Mouse (Mus musculus) forebrain, embryonic 14.5 days (tissue): ENCODE data around the gene Gys1. TPM values are rescaled to one million over a fixed set of nuclear protein-coding genes. Genes with fewer than 3 reads are reported as not detected.

ENCODE experiments used
- ATAC-seq: fragments of 200-750 bp; cut with Nextera tagmentation; 2 replicates; pipeline ENCODE4 v1.8.0; 2017; ENCODE audit warnings: mild to moderate bottlenecking, moderate library complexity
- DNase-seq: peaks from one replicate; pipeline ENCODE4 v3.0.0-alpha.2; 2015; ENCODE audit warnings: low spot score
- H3K27ac ChIP-seq: fragments of 300-500 bp; sonication (generic); 2 replicates; pipeline ENCODE4 v1.5.1; 2014; ENCODE audit warnings: low read depth, mild to moderate bottlenecking, control low read depth, low read length, moderate library complexity
- H3K27me3 ChIP-seq: fragments of 300-500 bp; sonication (generic); replicated peaks from 2 replicates; pipeline ENCODE4 v1.6.1; 2014; ENCODE audit warnings: low read length, control low read depth, mixed read lengths; ENCODE audit not compliant: control insufficient read depth, insufficient read depth
- H3K36me3 ChIP-seq: fragments of 300-500 bp; sonication (generic); 2 replicates; pipeline ENCODE4 v1.6.1; 2014; ENCODE audit warnings: low read length, control low read depth; ENCODE audit not compliant: control insufficient read depth, insufficient read depth
- H3K4me1 ChIP-seq: fragments of 300-500 bp; sonication (generic); 2 replicates; pipeline ENCODE4 v1.6.1; 2014; ENCODE audit warnings: antibody characterized with exemption, low read length, control low read depth; ENCODE audit not compliant: control insufficient read depth, insufficient read depth
- H3K4me2 ChIP-seq: fragments of 300-500 bp; sonication (generic); 2 replicates; pipeline ENCODE4 v1.6.1; 2014; ENCODE audit warnings: mild to moderate bottlenecking, control low read depth, low read length
- H3K4me3 ChIP-seq: fragments of 300-500 bp; sonication (generic); 2 replicates; pipeline ENCODE4 v1.5.1; 2014; ENCODE audit warnings: low read depth, low read length, control low read depth
- H3K9ac ChIP-seq: fragments of 300-500 bp; sonication (generic); 2 replicates; pipeline ENCODE4 v1.6.1; 2014; ENCODE audit warnings: mild to moderate bottlenecking, low read length, control low read depth, moderate library complexity
- H3K9me3 ChIP-seq: fragments of 300-500 bp; sonication (generic); replicated peaks from 2 replicates; pipeline ENCODE4 v1.6.1; 2016; ENCODE audit warnings: low read length, control low read depth, mixed read lengths; ENCODE audit not compliant: control insufficient read depth
- WGBS: fragments of 180-500 bp; shearing (Covaris S2); extraction: QIAGEN DNeasy Blood & Tissue Kit; methylation state at CpG from one replicate; pipeline ENCODE4 v1.1.7; 2014; 5-methylcytosine and 5-hydroxymethylcytosine counted together
- polyA plus RNA-seq: library from polyadenylated mRNA; unstranded; fragments of >200 nt; fragmentation: Nextera tagmentation; extraction: Ambion mirVana; gene quantifications from 2 replicates; pipeline ENCODE4 v1.2.1, GENCODE M21; 2014

Gys1 gene
- polyA plus RNA-seq, 1 experiment from 2014 or later, result 13.4 TPM

DNA sequence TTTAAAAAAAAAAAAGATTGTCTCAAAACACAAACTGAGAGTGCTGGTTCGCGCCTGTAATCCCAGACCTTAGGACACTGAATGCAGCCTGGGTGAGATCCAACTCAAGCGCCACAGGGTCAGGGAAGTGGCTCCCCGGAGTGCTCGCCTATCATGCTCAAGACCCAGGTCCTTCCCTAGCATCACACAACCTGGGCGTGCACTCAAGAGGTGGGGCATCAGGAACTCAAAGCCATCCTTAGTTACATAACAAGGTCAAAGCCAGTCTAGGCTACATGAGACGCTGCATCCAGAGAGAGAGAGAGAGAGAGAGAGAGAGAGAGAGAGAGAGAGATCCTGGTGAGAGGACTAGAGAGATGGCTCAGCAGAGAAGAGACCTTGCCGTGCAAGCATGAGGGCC, 8.1 kb upstream of the Gys1 start:
- WGBS, result 88% methylated on average over 8 of the region's 8 CpGs
- H3K4me1 ChIP-seq, result no peaks in the 10 kb centered on the region
- ATAC-seq (no peak), DNase-seq (no peak)
- no peak overlapping the region for H3K4me2 ChIP-seq
- H3K9ac ChIP-seq, result no peak overlapping the region
- H3K27me3 ChIP-seq, result no peaks in the 10 kb centered on the region
- H3K36me3 ChIP-seq, result peaks cover 93% of the 10 kb centered on the region
- no peak overlapping the region for H3K4me3 ChIP-seq
- H3K9me3 ChIP-seq, result no peaks in the 10 kb centered on the region
- H3K27ac ChIP-seq, result no peak overlapping the region

DNA sequence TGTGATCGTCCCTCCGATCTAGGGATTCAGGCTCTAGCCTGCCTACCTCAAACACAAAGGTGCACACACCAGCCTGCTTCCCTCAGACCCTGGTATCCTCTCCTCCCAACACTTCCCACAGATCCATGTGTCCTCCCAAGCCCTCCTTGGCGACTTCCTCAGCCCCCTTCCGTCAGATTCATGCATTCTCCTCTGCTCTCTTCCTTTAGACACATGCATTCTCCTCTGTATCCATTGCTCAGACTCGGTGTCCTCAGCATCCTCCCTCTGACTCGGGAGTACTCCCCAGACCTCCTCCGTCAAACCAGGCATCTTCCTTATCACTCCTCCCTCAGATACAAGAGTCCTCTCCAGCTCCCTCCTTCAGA, 825 bp upstream of the Gys1 start:
- peak overlapping the region; percentile 87 for H3K27ac ChIP-seq
- H3K4me3 ChIP-seq, result peak overlapping the region; percentile 77
- DNase-seq (no peak), ATAC-seq (no peak; the same call in 1 of the 2 replicates)
- H3K27me3 ChIP-seq, result no peaks in the 10 kb centered on the region
- 0% methylated on average over 7 of the region's 7 CpGs for WGBS
- H3K36me3 ChIP-seq, result peaks cover 32% of the 10 kb centered on the region
- peaks cover 18% of the 10 kb centered on the region for H3K4me1 ChIP-seq
- peak overlapping the region; percentile 83 for H3K9ac ChIP-seq
- H3K9me3 ChIP-seq, result no peaks in the 10 kb centered on the region
- H3K4me2 ChIP-seq, result peak overlapping the region; percentile 90

DNA sequence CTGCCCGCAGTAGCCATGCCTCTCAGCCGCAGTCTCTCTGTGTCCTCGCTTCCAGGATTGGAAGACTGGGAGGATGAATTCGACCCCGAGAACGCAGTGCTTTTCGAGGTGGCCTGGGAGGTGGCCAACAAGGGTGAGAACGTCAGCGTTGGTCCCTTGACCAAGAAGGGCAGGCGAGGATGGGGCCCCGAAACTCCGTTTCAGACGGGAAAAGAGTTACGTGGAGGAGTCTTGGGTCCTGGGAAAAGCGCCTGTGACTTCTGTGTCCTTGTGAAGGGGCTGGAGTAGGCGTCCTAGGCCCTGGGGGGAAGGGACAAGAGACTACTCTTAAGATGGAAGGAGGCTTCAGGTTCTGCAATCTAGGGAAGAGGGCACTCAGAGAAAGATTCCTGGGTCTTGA, 394 bp downstream of the Gys1 start:
- Histone ChIP-seq H3K27ac (0 out of 2 replicates have a peak overlapping the region, but pooled peaks have one; percentile 6), H3K9ac (peak overlapping the region; percentile 71), H3K9me3 (no peaks in the 10 kb centered on the region), H3K36me3 (peaks cover 27% of the 10 kb centered on the region), H3K4me1 (peaks cover 18% of the 10 kb centered on the region), H3K4me3 (peak overlapping the region; percentile 77), H3K27me3 (no peaks in the 10 kb centered on the region), H3K4me2 (peak overlapping the region; percentile 63)
- ATAC-seq (no peak), DNase-seq (no peak)
- whole genome bisulfite sequencing, result 4% methylated on average over 16 of the region's 16 CpGs

DNA sequence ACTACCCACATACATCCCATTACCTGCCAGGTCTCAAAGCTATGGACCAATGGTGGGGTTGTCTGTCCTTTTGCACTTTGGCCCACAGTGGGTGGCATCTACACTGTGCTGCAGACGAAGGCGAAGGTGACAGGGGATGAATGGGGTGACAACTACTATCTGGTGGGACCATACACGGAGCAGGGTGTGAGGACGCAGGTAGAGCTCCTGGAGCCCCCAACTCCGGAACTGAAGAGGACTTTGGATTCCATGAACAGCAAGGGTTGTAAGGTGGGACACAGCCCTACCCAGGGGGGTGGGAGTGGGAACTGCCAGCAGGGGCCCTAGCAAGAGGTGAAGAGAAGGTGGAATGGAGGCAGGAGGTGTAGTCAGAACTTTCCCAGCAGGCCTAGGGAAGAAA, 1.8 kb downstream of the Gys1 start:
- H3K4me3 ChIP-seq, result no peak overlapping the region
- no peak overlapping the region for H3K9ac ChIP-seq
- no peak overlapping the region for H3K27ac ChIP-seq
- H3K4me2 ChIP-seq, result no peak overlapping the region
- H3K36me3 ChIP-seq, result peaks cover 21% of the 10 kb centered on the region
- ATAC-seq (no peak), DNase-seq (no peak)
- WGBS, result 94% methylated on average over 5 of the region's 5 CpGs
- H3K27me3 ChIP-seq, result no peaks in the 10 kb centered on the region
- H3K9me3 ChIP-seq, result no peaks in the 10 kb centered on the region
- H3K4me1 ChIP-seq, result peaks cover 18% of the 10 kb centered on the region

- H3K4me2 ChIP-seq, result no peak overlapping the region
Measured at GRCm38 (mm10) chr7:45437046-45437445, 2.4 kb downstream of the Gys1 start.

DNA sequence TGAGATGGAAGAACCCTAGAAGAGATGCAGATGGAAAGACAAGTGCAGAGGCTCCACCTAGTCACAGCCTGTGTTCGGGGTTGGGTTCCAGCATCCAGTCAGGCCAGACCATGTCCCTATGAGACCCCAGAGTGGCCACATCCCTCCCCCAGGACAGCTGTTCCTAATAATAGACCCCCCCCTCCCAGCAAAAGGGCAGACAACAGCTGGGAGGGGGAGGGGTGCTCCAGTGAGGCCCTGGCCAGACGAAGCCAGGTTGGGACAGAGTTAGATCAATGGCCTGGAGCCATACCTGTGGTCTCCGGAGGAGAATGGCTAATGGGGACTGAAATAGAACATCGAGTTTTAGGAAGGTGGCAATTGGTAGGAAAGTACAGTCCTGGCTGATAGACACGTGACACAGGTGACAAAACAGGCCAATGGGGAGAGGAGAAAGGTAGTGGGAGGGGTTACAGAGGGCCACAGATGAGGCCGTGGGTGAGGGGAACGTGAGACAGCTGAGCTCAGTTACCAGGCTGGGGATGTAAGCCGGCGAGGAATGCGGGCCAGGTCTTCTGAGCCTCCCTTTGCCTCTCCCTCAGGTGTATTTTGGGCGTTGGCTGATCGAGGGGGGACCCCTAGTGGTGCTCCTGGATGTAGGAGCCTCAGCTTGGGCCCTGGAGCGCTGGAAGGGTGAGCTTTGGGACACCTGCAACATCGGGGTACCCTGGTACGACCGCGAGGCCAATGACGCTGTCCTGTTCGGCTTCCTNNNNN, 3.1 kb downstream of the Gys1 start, which contains the start of gene Ruvbl2:
Gene Ruvbl2, minus strand, starts transcription at position 576 of the 756 bp plus-strand sequence.
- 20% methylated on average over 19 of the region's 19 CpGs for WGBS

More at GRCm38 (mm10) chr7:45437046-45437445, 2.4 kb downstream of the Gys1 start:
- DNase-seq (no peak), ATAC-seq (no peak)
- peaks cover 18% of the 10 kb centered on the region for H3K4me1 ChIP-seq
- no peaks in the 10 kb centered on the region for H3K9me3 ChIP-seq
- WGBS, result 21% methylated on average over 6 of the region's 6 CpGs
- H3K9ac ChIP-seq, result no peak overlapping the region
- H3K27me3 ChIP-seq, result no peaks in the 10 kb centered on the region
- no peak overlapping the region for H3K27ac ChIP-seq
- peaks cover 18% of the 10 kb centered on the region for H3K36me3 ChIP-seq
- H3K4me3 ChIP-seq, result no peak overlapping the region

DNA sequence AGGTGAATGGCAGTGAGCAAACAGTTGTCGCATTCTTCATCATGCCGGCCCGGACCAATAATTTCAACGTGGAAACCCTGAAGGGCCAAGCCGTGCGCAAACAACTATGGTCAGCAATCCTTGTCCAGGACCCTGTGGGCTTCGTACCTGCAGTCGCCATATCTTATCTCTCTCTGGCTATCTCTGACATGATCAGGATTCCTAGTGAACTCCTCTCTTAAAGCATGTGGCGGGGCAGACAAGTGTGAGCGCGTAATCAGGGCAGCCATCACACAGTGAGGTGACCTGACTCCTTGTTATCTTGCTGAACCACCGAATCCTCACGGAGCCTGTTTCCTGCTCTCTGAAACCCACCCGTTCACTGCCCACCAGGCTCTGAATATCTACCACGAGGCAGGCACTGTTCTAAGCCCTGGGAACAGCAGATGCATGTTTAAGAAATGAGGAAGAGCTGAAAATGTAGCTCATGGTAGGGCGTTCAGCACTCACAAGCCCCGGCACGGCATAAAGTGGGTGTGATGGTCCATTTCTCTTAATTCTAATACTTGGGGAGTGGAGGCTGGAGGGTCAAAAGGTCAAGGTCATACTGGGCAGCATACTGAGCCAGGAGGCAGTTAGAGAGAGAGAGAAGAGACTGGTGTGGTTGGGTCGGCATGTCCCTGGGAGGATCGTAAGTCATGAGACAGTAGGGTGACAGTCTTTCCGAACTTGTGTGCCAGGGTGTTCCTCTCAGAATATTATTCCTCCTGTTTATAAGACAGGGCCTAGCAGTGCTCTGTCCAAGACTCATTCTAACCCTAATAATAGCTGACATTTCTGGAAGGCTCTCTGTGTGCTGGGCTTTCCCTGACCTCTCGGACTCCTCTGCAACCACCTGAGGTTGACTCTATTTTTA, 9.1 kb downstream of the Gys1 start:
- no peak overlapping the region for H3K4me2 ChIP-seq
- no peaks in the 10 kb centered on the region for H3K9me3 ChIP-seq
- no peaks in the 10 kb centered on the region for H3K4me1 ChIP-seq
- DNase-seq, result no peak
- no peak overlapping the region for H3K9ac ChIP-seq
- H3K27me3 ChIP-seq, result no peaks in the 10 kb centered on the region
- H3K4me3 ChIP-seq, result no peak overlapping the region
- H3K27ac ChIP-seq, result no peak overlapping the region
- WGBS, result 89% methylated on average over 22 of the region's 22 CpGs
- no peak for ATAC-seq
- H3K36me3 ChIP-seq, result peaks cover 53% of the 10 kb centered on the region; the same call in 1 of the 2 replicates

More for the DNA sequence above, 3.1 kb downstream of the Gys1 start, which contains the start of gene Ruvbl2:
- Histone ChIP-seq H3K27me3 (no peaks in the 10 kb centered on the region), H3K36me3 (peaks cover 21% of the 10 kb centered on the region; the same call in 1 of the 2 replicates), H3K4me3 (no peak within 1 kb of the TSS), H3K9me3 (no peaks in the 10 kb centered on the region), H3K4me2 (no peak within 1 kb of the TSS), H3K9ac (no peak within 1 kb of the TSS), H3K4me1 (peaks cover 18% of the 10 kb centered on the region), H3K27ac (no peak within 1 kb of the TSS)
- DNase-seq, result no peak
- ATAC-seq, result no peak

DNA sequence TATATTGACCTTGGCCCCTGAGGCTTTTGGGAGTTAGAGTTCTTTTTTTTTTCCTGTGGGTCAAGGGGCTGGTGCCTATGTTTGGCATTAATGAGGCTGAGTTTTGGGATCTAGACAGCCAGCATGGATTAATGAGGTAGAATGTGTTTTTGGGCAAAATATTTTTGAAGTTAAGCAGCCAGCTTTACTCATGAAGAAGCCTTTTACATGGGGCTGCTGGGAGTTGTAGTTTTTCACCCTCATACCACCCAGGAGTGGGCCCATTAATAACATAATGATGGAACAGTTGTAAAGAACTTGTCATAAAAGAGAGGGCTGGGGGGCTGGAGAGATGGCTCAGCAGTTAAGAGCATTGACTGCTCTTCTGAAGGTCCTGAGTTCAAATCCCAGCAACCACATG, 11.9 kb downstream of the Gys1 start:
- Histone ChIP-seq H3K9ac (no peak overlapping the region), H3K27ac (no peak overlapping the region), H3K36me3 (peaks cover 44% of the 10 kb centered on the region), H3K4me3 (no peak overlapping the region), H3K4me1 (no peaks in the 10 kb centered on the region), H3K27me3 (no peaks in the 10 kb centered on the region), H3K9me3 (no peaks in the 10 kb centered on the region), H3K4me2 (no peak overlapping the region)
- ATAC-seq (no peak), DNase-seq (no peak)
